Mouse (Mus musculus): ENCODE results near the gene Lama1. TPM values are rescaled to one million over a fixed set of nuclear protein-coding genes. Genes with fewer than 3 reads are reported as not detected.
"Not testable (repeated sequence)": the region's sequence is repeated elsewhere in the genome, so short reads cannot be mapped to it uniquely, and the experiment has no call there.

Gene Lama1
- polyA plus RNA-seq, 1 experiment from 2014 or later = 4.7 TPM

- H3K4me2 ChIP-seq = no peak overlapping the region
- 97% methylated on average over 1 of the region's 1 CpGs for WGBS
- no peaks in the 10 kb centered on the region for H3K36me3 ChIP-seq (ENCODE audit: poor library complexity, severe bottlenecking)
- H3K27ac ChIP-seq = no peak overlapping the region
- no peaks in the 10 kb centered on the region for H3K9me3 ChIP-seq (replicated peaks)
- H3K4me1 ChIP-seq = peaks cover 27% of the 10 kb centered on the region
- H3K9ac ChIP-seq = no peak overlapping the region
- no peaks in the 10 kb centered on the region for H3K27me3 ChIP-seq
- peak; percentile 61 for ATAC-seq
- no peak overlapping the region for H3K4me3 ChIP-seq
These were observed 25.5 kb downstream of the Lama1 start for GRCm38 (mm10) chr17:67722578-67722977.

- peak; percentile 62 for ATAC-seq
- Histone ChIP-seq H3K36me3 (ENCODE audit: poor library complexity, severe bottlenecking) (no peaks in the 10 kb centered on the region), H3K9ac (no peak overlapping the region), H3K4me2 (no peak overlapping the region), H3K4me1 (peaks cover 27% of the 10 kb centered on the region), H3K27me3 (no peaks in the 10 kb centered on the region), H3K4me3 (no peak overlapping the region), H3K27ac (peak overlapping the region; percentile 63), H3K9me3 (replicated peaks) (no peaks in the 10 kb centered on the region)
- 64% methylated on average over 14 of the region's 14 CpGs for WGBS
These were observed 26.4 kb downstream of the Lama1 start for GRCm38 (mm10) chr17:67723175-67724067.

DNA sequence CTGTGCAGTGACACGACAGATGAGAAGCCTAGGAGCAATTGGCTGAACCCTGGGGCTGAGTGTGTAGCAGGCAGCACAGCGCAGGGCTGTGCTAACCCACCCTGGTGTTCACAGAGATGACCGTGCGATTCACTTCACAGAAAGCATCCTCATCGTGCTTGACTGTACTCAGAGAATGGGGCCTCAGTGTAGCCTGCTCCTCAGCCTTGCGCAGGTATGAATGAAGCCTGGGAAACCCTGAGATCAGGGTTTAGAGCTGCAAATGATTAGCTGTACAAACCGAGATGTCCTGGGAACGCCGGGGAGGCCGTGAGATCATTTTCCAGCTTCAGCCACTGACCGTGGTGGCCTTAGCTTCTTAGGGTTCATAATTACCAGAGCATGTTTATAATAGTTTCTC lies 29.5 kb downstream of the Lama1 start:
- Histone ChIP-seq H3K9ac (no peak overlapping the region), H3K9me3 (replicated peaks) (no peaks in the 10 kb centered on the region), H3K27ac (no peak overlapping the region), H3K4me2 (no peak overlapping the region), H3K4me1 (peaks cover 20% of the 10 kb centered on the region), H3K27me3 (no peaks in the 10 kb centered on the region), H3K36me3 (ENCODE audit: poor library complexity, severe bottlenecking) (no peaks in the 10 kb centered on the region), H3K4me3 (no peak overlapping the region)
- 85% methylated on average over 11 of the region's 11 CpGs for WGBS
- ATAC-seq = no peak

DNA sequence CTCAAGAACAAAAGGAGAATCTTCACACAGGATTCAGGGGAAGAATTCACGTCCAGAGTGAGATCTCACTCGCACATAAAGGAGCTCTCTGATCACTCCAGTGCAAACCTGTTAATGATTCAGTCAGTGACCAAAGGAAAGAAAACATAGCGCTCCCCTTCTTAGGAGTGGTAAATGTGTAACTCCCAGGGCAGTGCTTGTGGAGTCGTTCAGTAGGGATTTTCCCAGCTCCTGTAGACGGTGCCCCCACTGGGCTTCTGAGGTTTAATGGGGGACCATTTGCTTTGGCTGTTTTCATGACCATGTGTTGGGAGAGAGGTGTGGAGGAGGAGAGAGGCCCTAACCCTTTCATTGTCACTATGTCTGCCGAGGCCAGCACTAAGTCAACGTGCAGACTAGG lies 31.7 kb downstream of the Lama1 start:
- no peak for ATAC-seq
- Histone ChIP-seq H3K27ac (no peak overlapping the region), H3K9ac (no peak overlapping the region), H3K4me3 (no peak overlapping the region), H3K4me2 (no peak overlapping the region), H3K9me3 (replicated peaks) (no peaks in the 10 kb centered on the region), H3K27me3 (no peaks in the 10 kb centered on the region), H3K36me3 (ENCODE audit: poor library complexity, severe bottlenecking) (no peaks in the 10 kb centered on the region), H3K4me1 (peaks cover 5% of the 10 kb centered on the region; the same call in 1 of the 2 replicates)
- 83% methylated on average over 7 of the region's 7 CpGs for WGBS

DNA sequence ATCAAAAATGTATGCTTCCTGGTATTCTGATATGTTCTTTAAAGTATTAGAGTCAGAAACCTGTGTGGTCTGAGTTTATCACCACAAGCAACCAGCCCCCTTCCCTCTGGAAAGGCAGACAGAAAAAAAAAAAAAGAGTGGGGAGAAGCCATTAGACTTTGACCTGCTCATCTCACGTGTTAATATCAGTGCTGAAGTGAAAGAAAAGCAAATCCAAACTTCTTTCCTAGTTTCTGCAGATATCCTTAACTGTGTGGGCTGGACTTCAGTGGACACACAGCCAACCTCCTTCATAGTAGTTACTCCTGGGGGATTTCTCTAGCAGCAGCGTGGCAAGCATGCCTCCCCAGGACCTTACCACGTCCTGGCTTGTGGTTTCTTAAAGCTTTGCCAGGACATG lies 34.0 kb downstream of the Lama1 start:
- no peak overlapping the region for H3K9ac ChIP-seq

DNA sequence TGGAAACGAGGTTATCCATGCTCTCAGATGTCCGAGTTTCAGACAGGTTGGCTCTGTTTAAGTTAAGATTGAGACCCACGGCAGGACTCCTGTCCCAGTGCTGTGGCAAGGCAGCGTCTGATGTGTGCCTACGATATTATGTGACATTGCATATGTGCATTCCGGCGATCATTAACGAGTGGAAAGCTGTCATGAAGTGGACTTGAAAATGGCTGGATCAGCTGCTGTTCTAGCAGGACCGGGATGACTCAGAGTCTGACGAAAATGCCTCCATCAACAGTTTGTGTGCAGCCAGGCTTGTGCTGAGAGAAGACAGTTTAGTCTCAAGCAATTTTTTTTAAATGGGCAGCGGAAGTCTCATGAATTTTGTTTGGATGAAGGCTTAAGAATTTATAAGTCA lies 34.9 kb downstream of the Lama1 start:
- ATAC-seq = no peak
- Histone ChIP-seq H3K27ac (no peak overlapping the region), H3K4me3 (no peak overlapping the region), H3K27me3 (no peaks in the 10 kb centered on the region), H3K36me3 (ENCODE audit: poor library complexity, severe bottlenecking) (peaks cover 5% of the 10 kb centered on the region; the same call in 1 of the 2 replicates), H3K4me2 (no peak overlapping the region), H3K9ac (no peak overlapping the region), H3K4me1 (no peaks in the 10 kb centered on the region), H3K9me3 (replicated peaks) (no peaks in the 10 kb centered on the region)
- 86% methylated on average over 11 of the region's 11 CpGs for WGBS

More for the DNA sequence above, 34.0 kb downstream of the Lama1 start:
- no peaks in the 10 kb centered on the region for H3K27me3 ChIP-seq
- H3K4me1 ChIP-seq = no peaks in the 10 kb centered on the region
- no peak overlapping the region for H3K4me3 ChIP-seq
- no peaks in the 10 kb centered on the region for H3K9me3 ChIP-seq (replicated peaks)
- no peak overlapping the region for H3K4me2 ChIP-seq
- 87% methylated on average over 3 of the region's 3 CpGs for WGBS
- ATAC-seq = no peak
- H3K27ac ChIP-seq = no peak overlapping the region
- peaks cover 5% of the 10 kb centered on the region; the same call in 1 of the 2 replicates for H3K36me3 ChIP-seq (ENCODE audit: poor library complexity, severe bottlenecking)

DNA sequence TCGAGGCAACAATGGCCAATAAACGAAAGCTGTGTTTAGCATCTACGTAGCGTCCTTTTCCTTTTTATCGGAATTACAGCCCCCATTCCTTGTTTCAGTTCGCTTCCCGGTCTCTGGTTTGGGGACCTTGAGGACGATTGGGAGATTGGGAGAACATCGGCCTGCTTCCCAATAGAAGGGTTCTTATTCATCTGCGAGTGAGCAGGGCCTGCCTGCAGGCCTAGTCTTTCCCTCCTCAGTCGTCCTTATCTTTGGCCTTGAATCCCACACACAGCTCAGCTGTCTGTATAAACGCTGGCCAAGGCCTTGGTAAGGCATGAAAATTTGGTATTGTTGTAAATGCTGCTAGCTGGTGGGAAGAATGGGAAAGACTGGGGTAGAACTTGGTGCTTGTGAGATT lies 36.5 kb downstream of the Lama1 start:
- Histone ChIP-seq H3K9ac (no peak overlapping the region), H3K27ac (no peak overlapping the region), H3K4me2 (no peak overlapping the region), H3K9me3 (replicated peaks) (no peaks in the 10 kb centered on the region), H3K27me3 (no peaks in the 10 kb centered on the region), H3K4me3 (no peak overlapping the region), H3K36me3 (ENCODE audit: poor library complexity, severe bottlenecking) (peaks cover 16% of the 10 kb centered on the region), H3K4me1 (no peaks in the 10 kb centered on the region)
- ATAC-seq = no peak
- WGBS = 88% methylated on average over 12 of the region's 12 CpGs

DNA sequence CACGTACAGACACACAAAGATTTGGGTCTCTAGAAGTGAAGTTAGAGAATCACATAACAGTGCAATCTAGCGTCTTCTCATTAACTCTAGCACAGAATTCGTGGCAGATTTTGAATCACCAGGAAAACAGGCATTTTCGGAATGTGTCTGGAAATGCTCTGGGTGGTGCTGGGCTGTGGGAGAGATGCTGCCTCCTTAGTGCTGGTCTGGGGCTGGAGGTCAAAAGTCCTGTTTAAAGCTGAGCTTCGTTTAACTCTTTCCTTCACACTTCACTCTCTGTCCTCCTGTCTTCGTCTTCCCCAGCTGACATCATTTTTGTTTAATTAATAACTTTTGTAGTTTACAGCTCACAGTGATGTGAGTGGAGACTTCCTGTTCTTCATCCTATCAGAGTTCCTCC lies 38.7 kb downstream of the Lama1 start:
- H3K4me2 ChIP-seq = no peak overlapping the region
- peaks cover 19% of the 10 kb centered on the region for H3K36me3 ChIP-seq (ENCODE audit: poor library complexity, severe bottlenecking)
- ATAC-seq = no peak
- H3K4me1 ChIP-seq = no peaks in the 10 kb centered on the region
- 90% methylated on average over 6 of the region's 6 CpGs for WGBS
- H3K27me3 ChIP-seq = no peaks in the 10 kb centered on the region
- no peak overlapping the region for H3K4me3 ChIP-seq
- H3K9me3 ChIP-seq (replicated peaks) = no peaks in the 10 kb centered on the region
- H3K27ac ChIP-seq = no peak overlapping the region
- no peak overlapping the region for H3K9ac ChIP-seq

GRCm38 (mm10) chr17:67741229-67741628 lies 44.2 kb downstream of the Lama1 start:
- H3K4me2 ChIP-seq; H3K9me3 ChIP-seq (replicated peaks); H3K27ac ChIP-seq; H3K27me3 ChIP-seq; H3K4me1 ChIP-seq; H3K4me3 ChIP-seq; ATAC-seq; H3K9ac ChIP-seq: not testable (repeated sequence)
- H3K36me3 ChIP-seq (ENCODE audit: poor library complexity, severe bottlenecking) = peaks cover 14% of the 10 kb centered on the region

- no peak overlapping the region for H3K27ac ChIP-seq
- H3K4me1 ChIP-seq = no peaks in the 10 kb centered on the region
- no peak overlapping the region for H3K4me3 ChIP-seq
- H3K36me3 ChIP-seq (ENCODE audit: poor library complexity, severe bottlenecking) = peaks cover 20% of the 10 kb centered on the region
- no peaks in the 10 kb centered on the region for H3K9me3 ChIP-seq (replicated peaks)
- no peak for ATAC-seq
- H3K27me3 ChIP-seq = no peaks in the 10 kb centered on the region
- H3K9ac ChIP-seq = no peak overlapping the region
- 83% methylated on average over 9 of the region's 9 CpGs for WGBS
- no peak overlapping the region for H3K4me2 ChIP-seq
These were observed 67.3 kb downstream of the Lama1 start for GRCm38 (mm10) chr17:67764167-67764871.

GRCm38 (mm10) chr17:67773608-67774007 lies 76.5 kb downstream of the Lama1 start:
- Histone ChIP-seq H3K9ac (no peak overlapping the region), H3K4me1 (no peaks in the 10 kb centered on the region), H3K9me3 (replicated peaks) (no peaks in the 10 kb centered on the region), H3K27me3 (no peaks in the 10 kb centered on the region), H3K4me2 (no peak overlapping the region), H3K27ac (no peak overlapping the region), H3K4me3 (no peak overlapping the region), H3K36me3 (ENCODE audit: poor library complexity, severe bottlenecking) (peaks cover 35% of the 10 kb centered on the region)
- no peak for ATAC-seq
- 84% methylated on average over 8 of the region's 8 CpGs for WGBS

- Histone ChIP-seq H3K4me2 (no peak overlapping the region), H3K36me3 (ENCODE audit: poor library complexity, severe bottlenecking) (peaks cover 27% of the 10 kb centered on the region), H3K9ac (no peak overlapping the region), H3K4me3 (no peak overlapping the region), H3K27me3 (no peaks in the 10 kb centered on the region), H3K9me3 (replicated peaks) (no peaks in the 10 kb centered on the region), H3K4me1 (no peaks in the 10 kb centered on the region), H3K27ac (no peak overlapping the region)
- WGBS = 76% methylated on average over 9 of the region's 9 CpGs
- no peak for ATAC-seq
These were observed 79.7 kb downstream of the Lama1 start for GRCm38 (mm10) chr17:67776764-67777163.
